Mouse (Mus musculus): Measurements from ENCODE around the gene Dyrk1b. TPM values are rescaled to one million over a fixed set of nuclear protein-coding genes. Genes with fewer than 3 reads are reported as not detected.
"Not testable (repeated sequence)": the region's sequence is repeated elsewhere in the genome, so short reads cannot be mapped to it uniquely, and the experiment has no call there.

The Dyrk1b gene
- polyA plus RNA-seq, 1 experiment from 2014 or later: 2.8 TPM

GRCm38 (mm10) chr7:28199054-28199453 lies 19.8 kb downstream of the Dyrk1b start:
- ATAC-seq: no peak
- peaks cover 9% of the 10 kb centered on the region for H3K36me3 ChIP-seq
- H3K9ac ChIP-seq: no peak overlapping the region
- H3K27ac ChIP-seq: no peak overlapping the region
- WGBS (ENCODE audit: insufficient replicate concordance): 55% methylated on average over 4 of the region's 4 CpGs
- H3K4me3 ChIP-seq: no peak overlapping the region
- H3K9me3 ChIP-seq (replicated peaks): no peaks in the 10 kb centered on the region
- no peak overlapping the region for H3K4me2 ChIP-seq
- no peaks in the 10 kb centered on the region for H3K4me1 ChIP-seq
- H3K27me3 ChIP-seq (replicated peaks): no peaks in the 10 kb centered on the region

- no peaks in the 10 kb centered on the region for H3K9me3 ChIP-seq (replicated peaks)
- H3K27me3 ChIP-seq (replicated peaks): no peaks in the 10 kb centered on the region
- no peak overlapping the region for H3K4me3 ChIP-seq
- H3K4me2 ChIP-seq: no peak overlapping the region
- 48% methylated on average over 19 of the region's 19 CpGs for WGBS (ENCODE audit: insufficient replicate concordance)
- H3K4me1 ChIP-seq: 0 out of 2 replicates have a peak, but pooled peaks cover 2% of the 10 kb centered on the region
- H3K27ac ChIP-seq: peak overlapping the region; percentile 41; the same call in 1 of the 2 replicates
- peak; percentile 60; the same call in 1 of the 2 replicates for ATAC-seq
- H3K36me3 ChIP-seq: no peaks in the 10 kb centered on the region
- H3K9ac ChIP-seq: no peak overlapping the region
These were observed 24.2 kb downstream of the Dyrk1b start for GRCm38 (mm10) chr7:28203207-28204108.

DNA sequence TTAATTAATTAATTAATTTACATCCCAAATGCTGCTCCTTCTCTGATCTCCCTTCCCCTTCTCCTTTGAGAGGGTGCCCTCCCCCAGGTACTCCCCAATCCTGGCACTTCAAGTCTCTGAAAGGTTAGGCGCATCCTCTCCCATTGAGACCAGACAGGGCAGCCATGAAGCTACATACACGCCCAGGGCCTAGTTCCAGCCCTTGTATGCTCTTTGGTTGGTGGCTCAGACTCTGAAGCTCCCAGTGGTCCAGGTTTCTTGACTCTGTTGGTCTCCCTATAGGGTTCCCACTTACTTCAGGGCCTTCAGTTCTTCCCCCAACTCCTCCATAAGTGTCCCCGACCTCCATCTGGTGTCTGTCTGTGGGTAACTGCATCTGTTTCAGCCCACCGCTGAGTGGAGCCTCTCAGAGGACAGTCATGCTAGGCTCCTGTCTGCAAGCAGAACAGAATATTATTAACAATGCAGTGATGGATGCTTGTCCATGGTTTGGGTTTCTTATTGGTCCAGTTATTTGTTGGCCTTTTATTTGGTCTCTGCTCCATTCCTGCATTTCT lies 26.9 kb downstream of the Dyrk1b start:
- Histone ChIP-seq H3K36me3 (no peaks in the 10 kb centered on the region), H3K4me3 (no peak overlapping the region), H3K27ac (no peak overlapping the region), H3K9ac (no peak overlapping the region), H3K9me3 (replicated peaks) (no peaks in the 10 kb centered on the region), H3K4me1 (0 out of 2 replicates have a peak, but pooled peaks cover 9% of the 10 kb centered on the region), H3K4me2 (no peak overlapping the region), H3K27me3 (replicated peaks) (no peaks in the 10 kb centered on the region)
- no peak for ATAC-seq
- 54% methylated on average over 4 of the region's 4 CpGs for WGBS (ENCODE audit: insufficient replicate concordance)

GRCm38 (mm10) chr7:28208396-28208987 lies 29.2 kb downstream of the Dyrk1b start:
- H3K27ac ChIP-seq: no peak overlapping the region
- H3K4me2 ChIP-seq: peak overlapping the region; percentile 53
- ATAC-seq: no peak
- H3K27me3 ChIP-seq (replicated peaks): no peaks in the 10 kb centered on the region
- 23% methylated on average over 12 of the region's 12 CpGs for WGBS (ENCODE audit: insufficient replicate concordance)
- H3K9me3 ChIP-seq (replicated peaks): no peaks in the 10 kb centered on the region
- 0 out of 2 replicates have a peak, but pooled peaks cover 9% of the 10 kb centered on the region for H3K4me1 ChIP-seq
- peak overlapping the region; percentile 17 for H3K4me3 ChIP-seq
- H3K36me3 ChIP-seq: no peaks in the 10 kb centered on the region
- no peak overlapping the region for H3K9ac ChIP-seq

GRCm38 (mm10) chr7:28208988-28209508 lies 29.8 kb downstream of the Dyrk1b start:
- 0 out of 2 replicates have a peak, but pooled peaks cover 9% of the 10 kb centered on the region for H3K4me1 ChIP-seq
- no peak overlapping the region for H3K27ac ChIP-seq
- ATAC-seq: no peak
- no peaks in the 10 kb centered on the region for H3K27me3 ChIP-seq (replicated peaks)
- no peaks in the 10 kb centered on the region for H3K36me3 ChIP-seq
- no peak overlapping the region for H3K9ac ChIP-seq
- 32% methylated on average over 19 of the region's 19 CpGs for WGBS (ENCODE audit: insufficient replicate concordance)
- no peaks in the 10 kb centered on the region for H3K9me3 ChIP-seq (replicated peaks)
- peak overlapping the region; percentile 53 for H3K4me2 ChIP-seq
- peak overlapping the region; percentile 17 for H3K4me3 ChIP-seq

GRCm38 (mm10) chr7:28210731-28211130 lies 31.5 kb downstream of the Dyrk1b start:
- 36% methylated on average over 5 of the region's 5 CpGs for WGBS (ENCODE audit: insufficient replicate concordance)
- Histone ChIP-seq H3K36me3 (no peaks in the 10 kb centered on the region), H3K27me3 (replicated peaks) (no peaks in the 10 kb centered on the region), H3K9me3 (replicated peaks) (no peaks in the 10 kb centered on the region), H3K4me3 (no peak overlapping the region), H3K4me1 (0 out of 2 replicates have a peak, but pooled peaks cover 9% of the 10 kb centered on the region), H3K27ac (no peak overlapping the region), H3K9ac (no peak overlapping the region), H3K4me2 (no peak overlapping the region)
- no peak for ATAC-seq

GRCm38 (mm10) chr7:28214142-28214541 lies 34.9 kb downstream of the Dyrk1b start:
- 21% methylated on average over 7 of the region's 10 CpGs for WGBS (ENCODE audit: insufficient replicate concordance)
- Histone ChIP-seq H3K4me3 (no peak overlapping the region), H3K4me2 (no peak overlapping the region), H3K9me3 (replicated peaks) (peaks cover 4% of the 10 kb centered on the region; the same call in 1 of the 2 replicates), H3K27ac (no peak overlapping the region), H3K9ac (no peak overlapping the region), H3K27me3 (replicated peaks) (no peaks in the 10 kb centered on the region), H3K4me1 (no peaks in the 10 kb centered on the region), H3K36me3 (no peaks in the 10 kb centered on the region)
- ATAC-seq: no peak

GRCm38 (mm10) chr7:28215950-28216349 lies 36.7 kb downstream of the Dyrk1b start:
- ATAC-seq; H3K4me1 ChIP-seq; H3K9me3 ChIP-seq (replicated peaks); H3K4me3 ChIP-seq; H3K27ac ChIP-seq; H3K9ac ChIP-seq; H3K27me3 ChIP-seq (replicated peaks); H3K36me3 ChIP-seq; H3K4me2 ChIP-seq: not testable (repeated sequence)
- whole genome bisulfite sequencing (ENCODE audit: insufficient replicate concordance): 64% methylated on average over 2 of the region's 2 CpGs

DNA sequence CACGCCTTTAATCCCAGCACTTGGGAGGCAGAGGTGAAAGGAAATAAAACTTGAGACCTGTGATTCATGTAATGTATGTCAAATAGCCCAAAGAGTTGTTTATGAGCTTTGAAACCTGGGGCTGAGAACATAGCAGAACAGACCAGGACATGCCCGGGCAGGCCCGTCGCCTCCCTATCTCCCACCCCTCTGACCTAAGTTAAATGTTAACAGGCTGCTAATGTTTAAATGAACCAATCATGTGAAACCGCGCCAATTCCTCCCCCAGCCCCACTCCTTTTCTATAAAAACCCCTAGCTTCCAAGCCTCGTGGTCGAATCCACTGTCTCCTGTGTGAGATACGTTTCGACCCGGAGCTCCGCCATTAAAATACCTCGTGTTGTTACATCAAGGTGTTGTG lies 38.5 kb downstream of the Dyrk1b start:
- WGBS (ENCODE audit: insufficient replicate concordance): 76% methylated on average over 10 of the region's 13 CpGs
- not testable (repeated sequence) for H3K4me2 ChIP-seq

DNA sequence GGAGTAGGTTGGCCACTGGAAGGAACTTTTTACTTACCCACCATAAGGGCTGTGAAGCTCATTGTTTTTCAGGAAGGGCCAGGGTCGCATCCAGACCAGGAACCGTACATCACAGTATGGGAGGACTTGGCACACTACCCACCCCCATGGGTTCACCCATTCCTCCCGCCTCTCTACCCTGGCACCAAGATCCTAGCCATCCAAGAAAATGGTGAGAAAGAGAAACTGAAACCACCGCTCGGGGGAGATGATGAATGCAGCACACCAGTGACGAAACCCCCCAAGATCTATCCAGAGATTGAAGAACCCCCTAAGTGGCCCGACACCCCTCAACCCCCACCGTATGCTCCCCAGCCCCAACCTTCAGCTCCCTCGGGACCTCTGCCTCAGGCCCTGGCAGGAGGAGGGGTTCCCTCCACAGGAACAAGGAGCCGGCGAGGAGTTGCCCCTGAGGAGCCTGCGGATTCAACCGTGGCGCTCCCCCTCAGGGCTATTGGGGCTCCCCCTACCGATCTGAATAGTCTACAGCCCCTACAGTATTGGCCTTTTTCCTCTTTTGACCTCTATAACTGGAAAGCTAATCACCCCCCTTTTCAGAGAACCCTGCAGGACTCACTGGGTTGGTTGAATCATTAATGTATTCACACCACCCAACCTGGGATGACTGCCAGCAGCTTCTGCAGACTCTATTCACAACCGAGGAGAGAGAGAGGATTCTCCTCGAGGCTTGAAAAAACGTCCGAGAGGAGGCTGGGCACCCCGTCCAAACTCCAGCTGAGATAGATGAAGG lies 39.9 kb downstream of the Dyrk1b start:
- H3K4me3 ChIP-seq; H3K9me3 ChIP-seq (replicated peaks); ATAC-seq; H3K4me2 ChIP-seq; H3K4me1 ChIP-seq; H3K36me3 ChIP-seq; H3K27me3 ChIP-seq (replicated peaks); H3K27ac ChIP-seq; H3K9ac ChIP-seq: not testable (repeated sequence)
- WGBS (ENCODE audit: insufficient replicate concordance): 66% methylated on average over 20 of the region's 20 CpGs

More for the DNA sequence above, 38.5 kb downstream of the Dyrk1b start:
- not testable (repeated sequence) for H3K27me3 ChIP-seq (replicated peaks); ATAC-seq; H3K4me3 ChIP-seq; H3K27ac ChIP-seq; H3K4me1 ChIP-seq; H3K9me3 ChIP-seq (replicated peaks); H3K9ac ChIP-seq; H3K36me3 ChIP-seq

GRCm38 (mm10) chr7:28226836-28227235 lies 47.6 kb downstream of the Dyrk1b start:
- not testable (repeated sequence) for H3K4me2 ChIP-seq; H3K9ac ChIP-seq; H3K27ac ChIP-seq; H3K27me3 ChIP-seq (replicated peaks); H3K36me3 ChIP-seq; H3K4me3 ChIP-seq; H3K4me1 ChIP-seq; H3K9me3 ChIP-seq (replicated peaks); ATAC-seq
- 75% methylated on average over 4 of the region's 4 CpGs for WGBS (ENCODE audit: insufficient replicate concordance)

Data from liver, embryonic 12.5 days (tissue).